Mouse (Mus musculus) forebrain, embryonic 14.5 days (tissue): ENCODE data around the gene Anapc16. TPM values are rescaled to one million over a fixed set of nuclear protein-coding genes. Genes with fewer than 3 reads are reported as not detected.

Experiments
- ATAC-seq: fragments of 200-750 bp; cut with Nextera tagmentation; 2 replicates; pipeline ENCODE4 v1.8.0; 2017; ENCODE audit warnings: mild to moderate bottlenecking, moderate library complexity
- DNase-seq: peaks from one replicate; pipeline ENCODE4 v3.0.0-alpha.2; 2015; ENCODE audit warnings: low spot score
- H3K27ac ChIP-seq: fragments of 300-500 bp; sonication (generic); 2 replicates; pipeline ENCODE4 v1.5.1; 2014; ENCODE audit warnings: low read depth, mild to moderate bottlenecking, control low read depth, low read length, moderate library complexity
- H3K27me3 ChIP-seq: fragments of 300-500 bp; sonication (generic); replicated peaks from 2 replicates; pipeline ENCODE4 v1.6.1; 2014; ENCODE audit warnings: low read length, control low read depth, mixed read lengths; ENCODE audit not compliant: control insufficient read depth, insufficient read depth
- H3K36me3 ChIP-seq: fragments of 300-500 bp; sonication (generic); 2 replicates; pipeline ENCODE4 v1.6.1; 2014; ENCODE audit warnings: low read length, control low read depth; ENCODE audit not compliant: control insufficient read depth, insufficient read depth
- H3K4me1 ChIP-seq: fragments of 300-500 bp; sonication (generic); 2 replicates; pipeline ENCODE4 v1.6.1; 2014; ENCODE audit warnings: antibody characterized with exemption, low read length, control low read depth; ENCODE audit not compliant: control insufficient read depth, insufficient read depth
- H3K4me2 ChIP-seq: fragments of 300-500 bp; sonication (generic); 2 replicates; pipeline ENCODE4 v1.6.1; 2014; ENCODE audit warnings: mild to moderate bottlenecking, control low read depth, low read length
- H3K4me3 ChIP-seq: fragments of 300-500 bp; sonication (generic); 2 replicates; pipeline ENCODE4 v1.5.1; 2014; ENCODE audit warnings: low read depth, low read length, control low read depth
- H3K9ac ChIP-seq: fragments of 300-500 bp; sonication (generic); 2 replicates; pipeline ENCODE4 v1.6.1; 2014; ENCODE audit warnings: mild to moderate bottlenecking, low read length, control low read depth, moderate library complexity
- H3K9me3 ChIP-seq: fragments of 300-500 bp; sonication (generic); replicated peaks from 2 replicates; pipeline ENCODE4 v1.6.1; 2016; ENCODE audit warnings: low read length, control low read depth, mixed read lengths; ENCODE audit not compliant: control insufficient read depth
- WGBS: fragments of 180-500 bp; shearing (Covaris S2); extraction: QIAGEN DNeasy Blood & Tissue Kit; methylation state at CpG from one replicate; pipeline ENCODE4 v1.1.7; 2014; 5-methylcytosine and 5-hydroxymethylcytosine counted together
- polyA plus RNA-seq: library from polyadenylated mRNA; unstranded; fragments of >200 nt; fragmentation: Nextera tagmentation; extraction: Ambion mirVana; gene quantifications from 2 replicates; pipeline ENCODE4 v1.2.1, GENCODE M21; 2014

The Anapc16 gene
- polyA plus RNA-seq, 1 experiment from 2014 or later = 99.7 TPM

GRCm38 (mm10) chr10:59952152-59952780 lies 50.7 kb downstream of the Anapc16 start:
- Histone ChIP-seq H3K4me2 (peak overlapping the region; percentile 76), H3K9ac (peak overlapping the region; percentile 96), H3K9me3 (no peaks in the 10 kb centered on the region), H3K4me1 (peaks cover 25% of the 10 kb centered on the region), H3K27me3 (no peaks in the 10 kb centered on the region), H3K36me3 (0 out of 2 replicates have a peak, but pooled peaks cover 5% of the 10 kb centered on the region), H3K4me3 (peak overlapping the region; percentile 96), H3K27ac (peak overlapping the region; percentile 97)
- DNase-seq (peak; percentile 85), ATAC-seq (peak; percentile 50)
- under 1% methylated on average over 31 of the region's 31 CpGs for WGBS

GRCm38 (mm10) chr10:59951211-59952151 lies 51.5 kb downstream of the Anapc16 start, which contains the start of gene Ddit4:
Gene Ddit4, minus strand, starts transcription at chr10:59951834.
- DNase-seq (peak; percentile 99), ATAC-seq (peak; percentile 98)
- H3K36me3 ChIP-seq = 0 out of 2 replicates have a peak, but pooled peaks cover 5% of the 10 kb centered on the region
- H3K4me1 ChIP-seq = peaks cover 17% of the 10 kb centered on the region
- H3K4me2 ChIP-seq = peak within 1 kb of the TSS; percentile 76
- peak within 1 kb of the TSS; percentile 97 for H3K27ac ChIP-seq
- H3K4me3 ChIP-seq = peak within 1 kb of the TSS; percentile 96
- peak within 1 kb of the TSS; percentile 96 for H3K9ac ChIP-seq
- H3K27me3 ChIP-seq = no peaks in the 10 kb centered on the region
- H3K9me3 ChIP-seq = no peaks in the 10 kb centered on the region
- WGBS = under 1% methylated on average over 76 of the region's 76 CpGs

- Histone ChIP-seq H3K27me3 (no peaks in the 10 kb centered on the region), H3K4me2 (peak overlapping the region; percentile 76), H3K27ac (peak overlapping the region; percentile 91), H3K36me3 (0 out of 2 replicates have a peak, but pooled peaks cover 5% of the 10 kb centered on the region), H3K4me1 (peaks cover 16% of the 10 kb centered on the region), H3K4me3 (peak overlapping the region; percentile 96), H3K9ac (peak overlapping the region; percentile 96), H3K9me3 (no peaks in the 10 kb centered on the region)
- peak; percentile 87 for DNase-seq
- 0% methylated on average over 23 of the region's 23 CpGs for WGBS
- ATAC-seq = peak; percentile 49
These were observed 52.2 kb downstream of the Anapc16 start for GRCm38 (mm10) chr10:59950716-59951191.

- WGBS = 34% methylated on average over 15 of the region's 15 CpGs
- DNase-seq = no peak
- no peak for ATAC-seq
- peak overlapping the region; percentile 76 for H3K4me2 ChIP-seq
- H3K36me3 ChIP-seq = 0 out of 2 replicates have a peak, but pooled peaks cover 5% of the 10 kb centered on the region
- no peaks in the 10 kb centered on the region for H3K27me3 ChIP-seq
- H3K4me1 ChIP-seq = peaks cover 16% of the 10 kb centered on the region
- H3K9ac ChIP-seq = peak overlapping the region; percentile 96
- H3K27ac ChIP-seq = peak overlapping the region; percentile 91
- no peaks in the 10 kb centered on the region for H3K9me3 ChIP-seq
- H3K4me3 ChIP-seq = peak overlapping the region; percentile 96
These were observed 52.9 kb downstream of the Anapc16 start for GRCm38 (mm10) chr10:59949783-59950605.

- H3K27ac ChIP-seq = no peak overlapping the region
- peaks cover 16% of the 10 kb centered on the region for H3K4me1 ChIP-seq
- no peaks in the 10 kb centered on the region for H3K27me3 ChIP-seq
- WGBS = 85% methylated on average over 1 of the region's 1 CpGs
- H3K4me2 ChIP-seq = peak overlapping the region; percentile 76
- H3K9me3 ChIP-seq = no peaks in the 10 kb centered on the region
- DNase-seq (no peak), ATAC-seq (no peak)
- 0 out of 2 replicates have a peak, but pooled peaks cover 5% of the 10 kb centered on the region for H3K36me3 ChIP-seq
- H3K9ac ChIP-seq = no peak overlapping the region
- peak overlapping the region; percentile 96 for H3K4me3 ChIP-seq
These were observed 53.7 kb downstream of the Anapc16 start for GRCm38 (mm10) chr10:59949255-59949648.

DNA sequence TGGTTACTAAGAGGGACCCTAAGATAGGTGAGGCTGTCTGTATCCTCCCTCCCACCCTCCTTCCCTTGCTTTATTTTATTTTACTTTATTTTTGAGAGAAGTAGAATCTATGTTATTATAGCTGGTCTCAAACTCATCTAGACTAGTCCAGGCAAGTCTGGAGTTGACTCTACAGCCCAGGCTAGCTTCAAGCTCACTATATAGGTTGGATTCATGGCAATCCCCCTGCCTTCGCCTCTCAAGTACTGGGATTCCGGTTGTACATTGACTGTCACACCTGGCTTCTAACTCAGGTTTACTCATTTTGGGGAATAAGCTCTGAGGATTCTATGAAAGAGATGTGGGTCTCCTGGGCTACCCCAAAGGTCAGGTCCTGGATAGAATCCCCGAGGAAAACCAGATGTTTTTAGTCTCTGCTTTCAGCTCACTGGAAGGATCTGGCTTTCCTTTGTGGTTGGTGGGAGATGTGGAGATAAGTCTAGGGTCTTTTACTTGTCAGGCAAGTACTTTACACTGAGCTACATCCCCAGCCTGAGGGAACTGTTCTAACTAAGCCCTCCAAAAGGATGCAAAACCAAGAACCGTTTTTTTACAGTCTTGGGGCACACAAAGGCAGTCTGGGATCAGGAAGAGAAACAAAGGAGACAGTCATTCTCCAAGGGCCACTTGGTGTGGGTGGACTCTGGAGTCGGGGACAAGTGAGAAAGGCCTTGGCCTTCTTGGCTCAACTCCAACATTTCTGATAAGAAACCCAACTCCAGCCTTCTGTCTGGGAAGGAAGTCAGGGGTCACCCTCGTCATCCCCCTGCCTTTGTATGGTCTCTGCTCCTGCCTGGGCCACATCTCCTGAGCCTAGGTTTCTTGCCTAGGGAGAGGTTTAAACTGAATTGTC lies 54.3 kb downstream of the Anapc16 start:
- ATAC-seq (no peak), DNase-seq (no peak)
- no peaks in the 10 kb centered on the region for H3K9me3 ChIP-seq
- 0 out of 2 replicates have a peak, but pooled peaks cover 5% of the 10 kb centered on the region for H3K36me3 ChIP-seq
- peaks cover 16% of the 10 kb centered on the region for H3K4me1 ChIP-seq
- H3K4me3 ChIP-seq = peak overlapping the region; percentile 96; the same call in 1 of the 2 replicates
- H3K9ac ChIP-seq = no peak overlapping the region
- 50% methylated on average over 6 of the region's 6 CpGs for WGBS
- H3K27me3 ChIP-seq = no peaks in the 10 kb centered on the region
- H3K4me2 ChIP-seq = peak overlapping the region; percentile 76
- H3K27ac ChIP-seq = 0 out of 2 replicates have a peak overlapping the region, but pooled peaks have one; percentile 52

- ATAC-seq (no peak), DNase-seq (no peak)
- Histone ChIP-seq H3K9me3 (no peaks in the 10 kb centered on the region), H3K4me1 (peaks cover 27% of the 10 kb centered on the region), H3K9ac (no peak overlapping the region), H3K4me3 (no peak overlapping the region), H3K4me2 (no peak overlapping the region), H3K27me3 (no peaks in the 10 kb centered on the region), H3K36me3 (0 out of 2 replicates have a peak, but pooled peaks cover 5% of the 10 kb centered on the region), H3K27ac (peak overlapping the region; percentile 28; the same call in 1 of the 2 replicates)
- 64% methylated on average over 7 of the region's 7 CpGs for WGBS
These were observed 55.5 kb downstream of the Anapc16 start for GRCm38 (mm10) chr10:59947296-59948073.
